Mouse (Mus musculus) limb, embryonic 15.5 days (tissue): ENCODE results near the gene Lrp6. TPM values are rescaled to one million over a fixed set of nuclear protein-coding genes. Genes with fewer than 3 reads are reported as not detected.

Experiments
- ATAC-seq: fragments of 200-750 bp; cut with Nextera tagmentation; 2 replicates; pipeline ENCODE4 v1.8.0; 2017; ENCODE audit warnings: low read depth, moderate TSS enrichment; ENCODE audit not compliant: insufficient number of reproducible peaks, low FRiP score, low TSS enrichment
- H3K27ac ChIP-seq: fragments of 300-500 bp; sonication (generic); 2 replicates; pipeline ENCODE4 v1.5.1; 2015; ENCODE audit warnings: moderate library complexity, mild to moderate bottlenecking, inconsistent platforms
- H3K27me3 ChIP-seq: fragments of 300-500 bp; sonication (generic); 2 replicates; pipeline ENCODE4 v1.6.1; 2015; ENCODE audit warnings: inconsistent platforms
- H3K36me3 ChIP-seq: fragments of 300-500 bp; sonication (generic); 2 replicates; pipeline ENCODE4 v1.6.1; 2015; ENCODE audit warnings: inconsistent platforms
- H3K4me1 ChIP-seq: fragments of 300-500 bp; sonication (generic); 2 replicates; pipeline ENCODE4 v1.6.1; 2015; ENCODE audit warnings: inconsistent platforms
- H3K4me2 ChIP-seq: fragments of 300-500 bp; sonication (generic); 2 replicates; pipeline ENCODE4 v1.6.1; 2015; ENCODE audit warnings: mild to moderate bottlenecking, inconsistent platforms
- H3K4me3 ChIP-seq: fragments of 300-500 bp; sonication (generic); 2 replicates; pipeline ENCODE4 v1.5.1; 2015; ENCODE audit warnings: mild to moderate bottlenecking, inconsistent platforms
- H3K9ac ChIP-seq: fragments of 300-500 bp; sonication (generic); 2 replicates; pipeline ENCODE4 v1.6.1; 2015; ENCODE audit warnings: inconsistent platforms
- H3K9me3 ChIP-seq: fragments of 300-500 bp; sonication (generic); 2 replicates; pipeline ENCODE4 v1.6.1; 2016; ENCODE audit warnings: inconsistent platforms
- WGBS: fragments of 180-500 bp; shearing (Covaris S2); methylation state at CpG from one replicate; pipeline ENCODE4 v1.1.7; 2015; 5-methylcytosine and 5-hydroxymethylcytosine counted together
- polyA plus RNA-seq: library from polyadenylated mRNA; unstranded; fragments of >200 nt; fragmentation: Nextera tagmentation; extraction: Ambion mirVana; gene quantifications from 2 replicates; pipeline ENCODE4 v1.2.1, GENCODE M21; 2015

Lrp6 gene
- polyA plus RNA-seq, 1 experiment from 2014 or later = 31.1 TPM

DNA sequence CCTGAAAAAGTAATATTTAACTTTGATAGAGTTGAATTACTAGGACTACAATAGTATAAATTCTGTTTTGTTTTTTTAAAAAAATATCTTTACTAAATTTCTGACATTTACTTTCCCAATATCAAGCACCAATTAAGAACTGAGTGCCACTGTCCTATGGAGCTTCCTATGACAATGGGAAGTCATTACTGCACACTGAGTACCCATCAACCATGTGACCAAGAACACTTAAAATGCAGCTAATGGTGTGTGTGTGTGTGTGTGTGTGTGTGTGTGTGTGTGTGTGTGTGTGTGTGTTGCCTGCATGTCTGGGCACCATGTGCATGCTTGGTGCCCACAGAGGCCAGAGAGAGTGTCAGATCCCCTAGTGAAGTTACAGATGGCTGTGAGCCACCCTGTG, 23.2 kb downstream of the Lrp6 start:
- Histone ChIP-seq H3K36me3 (no peaks in the 10 kb centered on the region), H3K9ac (no peak overlapping the region), H3K4me3 (no peak overlapping the region), H3K27ac (no peak overlapping the region), H3K9me3 (no peaks in the 10 kb centered on the region), H3K27me3 (no peaks in the 10 kb centered on the region), H3K4me1 (peaks cover 21% of the 10 kb centered on the region), H3K4me2 (no peak overlapping the region)
- ATAC-seq = no peak

DNA sequence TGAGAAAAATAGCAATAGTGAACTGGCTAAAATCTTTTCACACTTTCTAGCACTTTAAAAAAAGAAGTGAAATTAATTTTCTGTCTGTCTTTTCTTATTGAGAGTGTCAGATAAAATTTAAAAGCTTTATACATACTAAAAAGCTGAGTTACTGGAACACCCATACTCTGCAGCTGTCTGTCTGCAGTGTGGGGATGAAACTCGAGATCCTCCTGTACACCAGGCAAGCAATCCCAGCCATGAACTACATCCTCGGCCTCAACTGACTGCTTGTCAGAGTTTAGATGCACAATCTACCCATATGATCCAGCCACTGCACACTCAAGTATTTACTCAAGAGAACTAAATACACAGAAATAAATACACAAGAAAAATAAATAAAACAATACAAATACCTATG, 24.4 kb downstream of the Lrp6 start:
- no peak for ATAC-seq
- Histone ChIP-seq H3K9ac (no peak overlapping the region), H3K27me3 (no peaks in the 10 kb centered on the region), H3K4me1 (peaks cover 21% of the 10 kb centered on the region), H3K27ac (no peak overlapping the region), H3K36me3 (no peaks in the 10 kb centered on the region), H3K9me3 (no peaks in the 10 kb centered on the region), H3K4me2 (no peak overlapping the region), H3K4me3 (no peak overlapping the region)
- 65% methylated on average over 2 of the region's 2 CpGs for WGBS

DNA sequence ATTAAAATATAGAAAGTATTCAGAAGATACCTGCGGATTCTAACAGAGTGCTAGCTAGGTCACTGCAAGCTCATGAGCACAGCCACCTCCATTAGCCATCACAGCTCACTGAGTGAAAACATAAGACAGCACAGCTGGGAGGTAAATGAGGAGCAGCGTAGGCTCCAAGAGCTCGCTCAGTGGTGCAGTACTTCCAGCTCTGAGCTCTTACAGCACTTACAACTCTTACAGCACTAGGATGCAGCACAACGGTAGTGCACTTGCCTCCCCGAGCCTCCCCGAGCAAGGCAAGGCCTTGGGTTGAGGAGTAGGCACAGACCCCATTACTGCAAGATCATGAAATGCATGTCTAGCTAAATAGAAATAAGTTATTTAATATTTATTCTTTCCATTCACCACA, 26.6 kb downstream of the Lrp6 start:
- H3K27me3 ChIP-seq = no peaks in the 10 kb centered on the region
- H3K9ac ChIP-seq = no peak overlapping the region
- no peaks in the 10 kb centered on the region for H3K9me3 ChIP-seq
- no peaks in the 10 kb centered on the region for H3K36me3 ChIP-seq
- no peak overlapping the region for H3K27ac ChIP-seq
- no peak overlapping the region for H3K4me3 ChIP-seq
- H3K4me2 ChIP-seq = no peak overlapping the region
- WGBS = 84% methylated on average over 6 of the region's 6 CpGs
- peaks cover 11% of the 10 kb centered on the region for H3K4me1 ChIP-seq
- no peak for ATAC-seq

DNA sequence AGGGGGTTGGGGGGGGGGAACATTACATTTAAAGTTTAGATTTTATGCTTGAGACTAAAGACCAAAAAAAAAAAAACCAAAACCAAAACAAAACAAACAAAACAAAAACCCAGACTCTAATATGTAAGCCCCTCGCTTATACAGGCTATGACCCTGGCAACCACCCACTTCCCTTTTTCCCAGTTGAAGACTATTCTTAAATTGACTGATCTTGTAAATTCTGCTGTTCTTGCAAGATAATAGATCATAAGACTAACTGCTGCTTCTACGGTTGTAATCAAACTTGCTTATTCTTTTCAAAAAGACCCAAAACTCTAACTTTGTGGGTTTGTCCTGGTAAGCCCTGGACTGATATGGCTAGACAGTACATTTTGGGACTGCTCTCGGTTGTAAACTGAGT, 27.3 kb downstream of the Lrp6 start:
- Histone ChIP-seq H3K9ac (no peak overlapping the region), H3K4me3 (no peak overlapping the region), H3K9me3 (no peaks in the 10 kb centered on the region), H3K4me2 (no peak overlapping the region), H3K27ac (no peak overlapping the region), H3K4me1 (peaks cover 5% of the 10 kb centered on the region; the same call in 1 of the 2 replicates), H3K27me3 (no peaks in the 10 kb centered on the region), H3K36me3 (no peaks in the 10 kb centered on the region)
- 87% methylated on average over 3 of the region's 3 CpGs for WGBS
- no peak for ATAC-seq

DNA sequence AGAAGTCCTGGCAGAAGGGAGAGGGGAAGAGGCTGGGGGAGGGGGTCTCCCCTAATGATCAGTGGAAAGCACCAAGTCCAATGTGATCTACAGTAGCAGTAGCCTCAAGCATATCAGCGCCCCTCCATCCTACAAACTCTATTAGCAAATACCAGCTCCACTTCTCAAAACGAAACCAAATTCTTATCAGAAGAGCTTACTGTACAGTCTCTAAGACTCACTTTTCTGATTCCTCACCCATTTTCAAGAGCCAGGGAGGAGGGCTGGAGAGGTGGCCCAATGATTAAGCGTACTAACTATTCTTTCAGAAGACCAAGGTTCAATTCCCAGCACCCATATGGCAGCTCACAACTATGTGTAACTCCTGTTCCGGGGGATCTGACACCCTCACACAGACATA, 28.0 kb downstream of the Lrp6 start:
- no peaks in the 10 kb centered on the region for H3K36me3 ChIP-seq
- 83% methylated on average over 4 of the region's 4 CpGs for WGBS
- H3K4me3 ChIP-seq = no peak overlapping the region
- H3K4me1 ChIP-seq = peaks cover 2% of the 10 kb centered on the region; the same call in 1 of the 2 replicates
- H3K27ac ChIP-seq = no peak overlapping the region
- no peak overlapping the region for H3K9ac ChIP-seq
- no peaks in the 10 kb centered on the region for H3K9me3 ChIP-seq
- H3K4me2 ChIP-seq = no peak overlapping the region
- no peak for ATAC-seq
- H3K27me3 ChIP-seq = no peaks in the 10 kb centered on the region

DNA sequence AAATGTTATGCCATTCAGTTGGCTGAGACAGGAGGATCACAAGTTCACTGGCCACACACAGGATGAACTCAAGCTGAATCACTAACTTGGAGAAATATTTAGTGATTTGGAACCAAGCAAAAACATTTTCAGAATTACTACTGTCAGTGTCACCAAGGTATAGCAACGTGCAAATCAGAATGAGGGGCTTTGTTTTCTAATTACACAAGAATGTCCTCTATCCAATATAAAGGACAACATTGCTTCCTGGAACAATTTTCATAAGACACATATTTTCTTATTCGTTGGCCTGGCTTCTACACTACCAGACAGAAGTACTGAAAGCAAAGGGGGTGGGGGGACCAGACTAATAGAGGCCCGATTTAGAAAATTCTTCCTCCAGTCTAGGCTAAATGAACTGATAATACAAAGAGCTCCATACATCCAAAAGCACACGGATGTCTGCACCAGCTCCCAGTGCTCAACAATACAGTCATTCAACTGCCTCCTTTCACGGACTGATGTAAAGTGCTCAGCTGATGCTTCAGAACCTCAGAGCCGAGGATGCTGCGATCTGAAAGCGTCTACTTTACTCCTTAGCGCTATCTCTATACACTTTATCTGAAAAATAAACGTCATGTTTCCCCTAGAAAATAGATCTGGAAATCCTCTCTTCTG, 29.2 kb downstream of the Lrp6 start:
- Histone ChIP-seq H3K4me1 (peaks cover 5% of the 10 kb centered on the region; the same call in 1 of the 2 replicates), H3K36me3 (no peaks in the 10 kb centered on the region), H3K4me2 (no peak overlapping the region), H3K27ac (no peak overlapping the region), H3K9me3 (no peaks in the 10 kb centered on the region), H3K9ac (no peak overlapping the region), H3K27me3 (no peaks in the 10 kb centered on the region), H3K4me3 (no peak overlapping the region)
- no peak for ATAC-seq
- WGBS = 71% methylated on average over 10 of the region's 10 CpGs

DNA sequence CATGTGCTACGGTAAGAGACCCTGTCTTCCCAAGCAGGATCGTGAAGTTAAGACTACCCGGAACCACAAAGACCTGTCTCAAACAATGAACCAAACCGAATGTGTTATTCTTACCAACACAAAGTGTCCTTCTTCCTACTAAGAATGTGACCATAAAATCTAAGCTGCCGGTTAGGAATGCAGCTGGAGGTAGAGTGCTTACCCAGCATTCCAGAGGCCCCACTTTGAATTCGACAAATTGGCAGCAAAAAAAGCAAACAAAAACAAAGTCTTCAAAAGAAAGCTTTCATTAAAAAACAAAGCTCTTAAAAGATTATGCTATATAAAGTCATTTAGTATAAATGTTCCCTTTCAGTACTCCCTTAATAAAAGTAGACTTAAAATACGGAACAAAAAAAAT, 31.6 kb downstream of the Lrp6 start:
- H3K9me3 ChIP-seq = no peaks in the 10 kb centered on the region
- H3K4me1 ChIP-seq = peaks cover 5% of the 10 kb centered on the region; the same call in 1 of the 2 replicates
- 41% methylated on average over 7 of the region's 7 CpGs for WGBS
- no peak overlapping the region for H3K4me3 ChIP-seq
- 0 out of 2 replicates have a peak, but pooled peaks cover 5% of the 10 kb centered on the region for H3K36me3 ChIP-seq
- no peak overlapping the region for H3K9ac ChIP-seq
- H3K4me2 ChIP-seq = no peak overlapping the region
- ATAC-seq = no peak
- no peak overlapping the region for H3K27ac ChIP-seq
- no peaks in the 10 kb centered on the region for H3K27me3 ChIP-seq

DNA sequence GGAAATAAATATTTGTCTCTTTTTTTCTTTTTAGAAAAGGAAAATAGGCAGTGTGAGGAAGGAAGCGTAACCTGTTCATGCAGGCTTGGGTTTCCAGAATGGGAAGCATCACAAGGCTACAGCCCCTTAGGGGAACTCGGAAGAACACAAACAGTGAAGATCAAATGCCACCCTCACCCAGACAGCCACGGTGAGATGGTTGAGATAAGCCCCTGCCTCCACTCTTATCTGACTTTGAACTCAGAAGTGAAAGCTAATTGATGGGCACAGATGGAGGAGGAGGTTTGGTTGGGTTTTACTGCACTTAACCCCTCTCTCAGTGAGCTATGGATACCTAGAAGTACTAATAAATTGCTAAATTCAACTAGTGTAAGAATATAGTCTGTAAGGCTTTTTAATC, 33.7 kb downstream of the Lrp6 start:
- 46% methylated on average over 3 of the region's 3 CpGs for whole genome bisulfite sequencing
- H3K36me3 ChIP-seq = 0 out of 2 replicates have a peak, but pooled peaks cover 5% of the 10 kb centered on the region
- no peak for ATAC-seq

DNA sequence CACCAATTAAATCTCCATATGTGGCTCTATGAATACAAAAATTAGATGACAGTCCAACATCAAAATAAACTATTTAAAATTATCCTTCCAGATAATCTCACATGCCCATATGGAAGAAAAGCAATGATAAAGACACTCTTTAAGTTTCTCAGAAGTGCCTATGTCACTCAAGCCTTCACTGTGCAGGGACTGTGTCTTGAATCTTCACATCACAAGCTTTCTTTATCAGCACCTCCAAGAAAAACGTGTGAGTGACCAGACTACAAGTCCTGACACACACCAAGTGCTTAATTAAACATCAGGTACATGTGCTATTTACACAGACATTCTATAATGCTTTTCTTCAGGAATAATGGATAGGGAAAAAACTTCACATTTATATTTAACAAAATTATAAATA, 34.8 kb downstream of the Lrp6 start:
- Histone ChIP-seq H3K27ac (no peak overlapping the region), H3K4me2 (no peak overlapping the region), H3K9ac (no peak overlapping the region), H3K9me3 (no peaks in the 10 kb centered on the region), H3K4me3 (no peak overlapping the region), H3K36me3 (0 out of 2 replicates have a peak, but pooled peaks cover 5% of the 10 kb centered on the region), H3K27me3 (no peaks in the 10 kb centered on the region), H3K4me1 (peaks cover 23% of the 10 kb centered on the region)
- 55% methylated on average over 1 of the region's 1 CpGs for WGBS
- no peak for ATAC-seq

More for the DNA sequence above, 33.7 kb downstream of the Lrp6 start:
- Histone ChIP-seq H3K4me2 (no peak overlapping the region), H3K9me3 (no peaks in the 10 kb centered on the region), H3K4me3 (no peak overlapping the region), H3K27me3 (no peaks in the 10 kb centered on the region), H3K27ac (no peak overlapping the region), H3K9ac (no peak overlapping the region), H3K4me1 (peaks cover 14% of the 10 kb centered on the region)

DNA sequence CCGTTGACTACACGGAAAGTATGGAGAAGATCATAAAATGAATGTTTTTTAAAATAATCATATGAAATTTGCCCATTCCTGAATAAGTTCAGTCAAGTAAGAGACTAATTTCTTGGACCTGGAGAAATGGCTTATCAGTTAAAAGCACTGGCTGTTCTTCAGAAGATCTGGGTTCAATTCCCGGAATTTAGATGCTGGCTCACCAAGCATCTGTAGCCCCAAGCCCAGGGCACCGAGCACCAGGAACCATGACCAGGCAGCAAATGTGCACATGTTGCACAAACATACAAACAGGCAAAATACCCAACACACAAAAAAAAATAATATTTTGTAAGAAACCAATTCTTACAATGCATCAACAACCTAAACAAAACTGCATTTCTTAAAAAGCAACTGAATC, 37.4 kb downstream of the Lrp6 start:
- Histone ChIP-seq H3K36me3 (0 out of 2 replicates have a peak, but pooled peaks cover 5% of the 10 kb centered on the region), H3K27me3 (no peaks in the 10 kb centered on the region), H3K9me3 (no peaks in the 10 kb centered on the region), H3K4me1 (peaks cover 26% of the 10 kb centered on the region), H3K27ac (no peak overlapping the region), H3K9ac (no peak overlapping the region), H3K4me2 (no peak overlapping the region), H3K4me3 (no peak overlapping the region)
- no peak for ATAC-seq
- 76% methylated on average over 4 of the region's 4 CpGs for WGBS

DNA sequence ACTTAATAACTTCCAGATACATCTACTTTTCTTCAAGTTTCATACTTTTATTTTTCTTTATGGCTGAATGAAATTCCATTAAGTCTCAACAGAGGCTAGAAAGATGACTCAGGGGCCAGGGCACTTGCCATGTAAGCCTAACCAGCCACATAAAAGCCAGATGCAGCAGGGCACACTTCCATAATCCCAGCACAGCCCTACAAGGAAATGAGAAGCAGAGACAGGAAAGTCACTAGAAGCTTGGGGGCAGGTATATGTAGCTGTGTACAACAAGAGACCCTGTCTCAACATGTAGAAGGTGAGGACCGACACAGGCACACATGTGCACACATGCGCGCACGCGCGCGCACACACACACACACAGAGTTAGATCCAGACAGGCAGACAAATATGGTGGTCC, 38.4 kb downstream of the Lrp6 start:
- ATAC-seq = no peak
- Histone ChIP-seq H3K36me3 (0 out of 2 replicates have a peak, but pooled peaks cover 5% of the 10 kb centered on the region), H3K9ac (no peak overlapping the region), H3K27ac (no peak overlapping the region; the same call in 1 of the 2 replicates), H3K4me3 (no peak overlapping the region), H3K4me2 (no peak overlapping the region), H3K4me1 (peaks cover 26% of the 10 kb centered on the region), H3K27me3 (no peaks in the 10 kb centered on the region), H3K9me3 (no peaks in the 10 kb centered on the region)
- WGBS = 86% methylated on average over 7 of the region's 7 CpGs

DNA sequence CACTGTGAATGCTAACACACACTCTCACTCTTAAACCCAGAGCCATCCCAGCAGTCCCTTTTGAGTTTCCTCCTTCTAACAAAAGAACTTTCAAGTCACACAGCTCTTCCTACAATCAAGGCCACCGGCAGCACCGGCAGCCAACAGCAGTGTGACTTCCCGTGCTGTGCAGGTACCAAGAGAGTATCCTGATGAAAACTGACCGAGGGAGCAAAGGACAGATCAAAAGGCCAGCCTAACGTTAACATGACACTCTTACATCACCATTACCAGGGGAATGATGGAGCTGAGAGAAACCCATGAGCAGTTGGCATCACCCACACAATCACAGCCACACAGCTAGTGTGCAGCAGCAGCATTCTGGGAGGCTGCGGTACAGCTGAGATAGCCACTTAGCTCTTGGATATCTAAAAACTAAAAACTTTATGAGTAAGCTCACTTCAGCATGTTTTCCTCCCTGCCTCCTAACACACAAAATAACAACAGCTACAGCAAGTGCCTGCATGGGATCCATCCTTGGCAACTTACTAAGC, 39.1 kb downstream of the Lrp6 start:
- Histone ChIP-seq H3K9ac (no peak overlapping the region), H3K9me3 (no peaks in the 10 kb centered on the region), H3K36me3 (0 out of 2 replicates have a peak, but pooled peaks cover 5% of the 10 kb centered on the region), H3K27me3 (no peaks in the 10 kb centered on the region), H3K4me3 (no peak overlapping the region), H3K4me1 (peaks cover 20% of the 10 kb centered on the region), H3K4me2 (no peak overlapping the region), H3K27ac (no peak overlapping the region)
- WGBS = 36% methylated on average over 6 of the region's 6 CpGs
- no peak for ATAC-seq
